Mouse (Mus musculus) hindbrain, embryonic 16.5 days (tissue): ENCODE results near the gene Sfta2. TPM values are rescaled to one million over a fixed set of nuclear protein-coding genes. Genes with fewer than 3 reads are reported as not detected.

Source experiments
- ATAC-seq: fragments of 200-750 bp; cut with Nextera tagmentation; 2 replicates; pipeline ENCODE4 v1.8.0; 2017; ENCODE audit warnings: moderate TSS enrichment, moderate library complexity
- H3K27ac ChIP-seq: fragments of 300-500 bp; sonication (generic); 2 replicates; pipeline ENCODE4 v1.5.1; 2014; ENCODE audit warnings: low read depth, mild to moderate bottlenecking, control low read depth, low read length, moderate library complexity
- H3K27me3 ChIP-seq: fragments of 300-500 bp; sonication (generic); replicated peaks from 2 replicates; pipeline ENCODE4 v1.6.1; 2014; ENCODE audit warnings: low read length; ENCODE audit not compliant: control insufficient read depth, insufficient read depth
- H3K36me3 ChIP-seq: fragments of 300-500 bp; sonication (generic); 2 replicates; pipeline ENCODE4 v1.6.1; 2014; ENCODE audit warnings: mild to moderate bottlenecking, low read length, moderate library complexity, mixed read lengths; ENCODE audit not compliant: control insufficient read depth, insufficient read depth
- H3K4me1 ChIP-seq: fragments of 300-500 bp; sonication (generic); 2 replicates; pipeline ENCODE4 v1.6.1; 2014; ENCODE audit warnings: low read depth, low read length; ENCODE audit not compliant: control insufficient read depth, insufficient read depth
- H3K4me2 ChIP-seq: fragments of 300-500 bp; sonication (generic); 2 replicates; pipeline ENCODE4 v1.6.1; 2014; ENCODE audit warnings: mild to moderate bottlenecking, low read length, control low read depth, moderate library complexity
- H3K4me3 ChIP-seq: fragments of 300-500 bp; sonication (generic); 2 replicates; pipeline ENCODE4 v1.5.1; 2014; ENCODE audit warnings: mild to moderate bottlenecking, low read length, control low read depth, moderate library complexity
- H3K9ac ChIP-seq: fragments of 300-500 bp; sonication (generic); 2 replicates; pipeline ENCODE4 v1.6.1; 2014; ENCODE audit warnings: low read depth, mild to moderate bottlenecking, control low read depth, low read length, moderate library complexity
- H3K9me3 ChIP-seq: fragments of 300-500 bp; sonication (generic); 2 replicates; pipeline ENCODE4 v1.6.1; 2014; ENCODE audit warnings: mild to moderate bottlenecking, low read length, moderate library complexity; ENCODE audit not compliant: control insufficient read depth
- WGBS: fragments of 180-500 bp; shearing (Covaris S2); extraction: QIAGEN DNeasy Blood & Tissue Kit; methylation state at CpG from one replicate; pipeline ENCODE4 v1.1.7; 2014; 5-methylcytosine and 5-hydroxymethylcytosine counted together
- polyA plus RNA-seq: library from polyadenylated mRNA; unstranded; fragments of >200 nt; fragmentation: Nextera tagmentation; extraction: Ambion mirVana; gene quantifications from 2 replicates; pipeline ENCODE4 v1.2.1, GENCODE M21; 2015

The Sfta2 gene
- polyA plus RNA-seq, 1 experiment from 2014 or later, result not detected

- Histone ChIP-seq H3K9ac (no peak within 1 kb of the TSS), H3K4me3 (no peak within 1 kb of the TSS), H3K9me3 (no peaks in the 10 kb centered on the region), H3K27ac (no peak within 1 kb of the TSS), H3K4me2 (no peak within 1 kb of the TSS), H3K4me1 (no peaks in the 10 kb centered on the region), H3K27me3 (no peaks in the 10 kb centered on the region), H3K36me3 (no peaks in the 10 kb centered on the region)
- ATAC-seq, result no peak
- WGBS, result 90% methylated on average over 7 of the region's 7 CpGs
These were observed 25.2 kb downstream of the Sfta2 start, which contains the start of gene Gm9573 for GRCm38 (mm10) chr17:35626537-35626936. Gene Gm9573, minus strand, starts transcription at chr17:35626637.

- peak; percentile 65; the same call in 1 of the 2 replicates for ATAC-seq
- Histone ChIP-seq H3K9ac (no peak overlapping the region), H3K9me3 (no peaks in the 10 kb centered on the region), H3K4me2 (no peak overlapping the region), H3K4me3 (no peak overlapping the region), H3K27me3 (no peaks in the 10 kb centered on the region), H3K4me1 (no peaks in the 10 kb centered on the region), H3K36me3 (no peaks in the 10 kb centered on the region), H3K27ac (no peak overlapping the region)
- WGBS, result 6% methylated on average over 1 of the region's 1 CpGs
These were observed 32.6 kb downstream of the Sfta2 start for GRCm38 (mm10) chr17:35633992-35634391.

GRCm38 (mm10) chr17:35635202-35635601 lies 33.9 kb downstream of the Sfta2 start:
- no peaks in the 10 kb centered on the region for H3K36me3 ChIP-seq
- H3K9ac ChIP-seq, result no peak overlapping the region
- no peak overlapping the region for H3K27ac ChIP-seq
- H3K4me3 ChIP-seq, result no peak overlapping the region
- ATAC-seq, result no peak
- no peak overlapping the region for H3K4me2 ChIP-seq
- H3K4me1 ChIP-seq, result no peaks in the 10 kb centered on the region
- no peaks in the 10 kb centered on the region for H3K9me3 ChIP-seq
- H3K27me3 ChIP-seq, result no peaks in the 10 kb centered on the region
- WGBS, result 86% methylated on average over 3 of the region's 3 CpGs

- ATAC-seq, result peak; percentile 82
- no peak overlapping the region for H3K27ac ChIP-seq
- peak overlapping the region; percentile 72 for H3K4me2 ChIP-seq
- no peaks in the 10 kb centered on the region for H3K27me3 ChIP-seq
- H3K4me3 ChIP-seq, result peak overlapping the region; percentile 44
- no peaks in the 10 kb centered on the region for H3K4me1 ChIP-seq
- H3K9me3 ChIP-seq, result no peaks in the 10 kb centered on the region
- H3K9ac ChIP-seq, result peak overlapping the region; percentile 55
- no peaks in the 10 kb centered on the region for H3K36me3 ChIP-seq
- 2% methylated on average over 15 of the region's 15 CpGs for WGBS
These were observed 34.4 kb downstream of the Sfta2 start for GRCm38 (mm10) chr17:35635699-35636111.

- no peaks in the 10 kb centered on the region for H3K27me3 ChIP-seq
- H3K4me3 ChIP-seq, result no peak overlapping the region
- WGBS, result 35% methylated on average over 5 of the region's 5 CpGs
These were observed 35.0 kb downstream of the Sfta2 start for GRCm38 (mm10) chr17:35636363-35636762.

GRCm38 (mm10) chr17:35638475-35639190 lies 37.3 kb downstream of the Sfta2 start:
- Histone ChIP-seq H3K4me2 (peak overlapping the region; percentile 45), H3K9me3 (no peaks in the 10 kb centered on the region), H3K27me3 (no peaks in the 10 kb centered on the region), H3K4me3 (no peak overlapping the region), H3K4me1 (no peaks in the 10 kb centered on the region), H3K9ac (no peak overlapping the region), H3K27ac (no peak overlapping the region), H3K36me3 (no peaks in the 10 kb centered on the region)
- ATAC-seq, result peak; percentile 82
- WGBS, result 24% methylated on average over 14 of the region's 14 CpGs

More at GRCm38 (mm10) chr17:35636363-35636762, 35.0 kb downstream of the Sfta2 start:
- H3K36me3 ChIP-seq, result no peaks in the 10 kb centered on the region
- no peak for ATAC-seq
- H3K27ac ChIP-seq, result no peak overlapping the region
- H3K9ac ChIP-seq, result no peak overlapping the region
- H3K9me3 ChIP-seq, result no peaks in the 10 kb centered on the region
- peak overlapping the region; percentile 72; the same call in 1 of the 2 replicates for H3K4me2 ChIP-seq
- H3K4me1 ChIP-seq, result no peaks in the 10 kb centered on the region

GRCm38 (mm10) chr17:35639352-35639751 lies 38.0 kb downstream of the Sfta2 start:
- H3K9ac ChIP-seq, result no peak overlapping the region
- peak overlapping the region; percentile 45 for H3K4me2 ChIP-seq
- no peaks in the 10 kb centered on the region for H3K4me1 ChIP-seq
- H3K4me3 ChIP-seq, result no peak overlapping the region
- H3K9me3 ChIP-seq, result no peaks in the 10 kb centered on the region
- no peak overlapping the region for H3K27ac ChIP-seq
- no peaks in the 10 kb centered on the region for H3K27me3 ChIP-seq
- WGBS, result 80% methylated on average over 6 of the region's 6 CpGs
- ATAC-seq, result no peak
- H3K36me3 ChIP-seq, result no peaks in the 10 kb centered on the region

- Histone ChIP-seq H3K36me3 (no peaks in the 10 kb centered on the region), H3K9me3 (no peaks in the 10 kb centered on the region), H3K4me3 (no peak within 1 kb of the TSS), H3K4me2 (no peak within 1 kb of the TSS), H3K27ac (no peak within 1 kb of the TSS), H3K4me1 (no peaks in the 10 kb centered on the region), H3K27me3 (no peaks in the 10 kb centered on the region), H3K9ac (no peak within 1 kb of the TSS)
- 76% methylated on average over 13 of the region's 13 CpGs for WGBS
- ATAC-seq, result no peak
These were observed 42.4 kb downstream of the Sfta2 start, which contains the start of gene Mucl3 for GRCm38 (mm10) chr17:35643609-35644236. Gene Mucl3, minus strand, starts transcription at chr17:35643695.

GRCm38 (mm10) chr17:35649429-35649828 lies 48.1 kb downstream of the Sfta2 start:
- no peaks in the 10 kb centered on the region for H3K9me3 ChIP-seq
- H3K27ac ChIP-seq, result no peak overlapping the region
- no peaks in the 10 kb centered on the region for H3K4me1 ChIP-seq
- WGBS, result 71% methylated on average over 2 of the region's 2 CpGs
- no peaks in the 10 kb centered on the region for H3K36me3 ChIP-seq
- no peak overlapping the region for H3K9ac ChIP-seq
- no peaks in the 10 kb centered on the region for H3K27me3 ChIP-seq
- no peak overlapping the region for H3K4me2 ChIP-seq
- ATAC-seq, result no peak
- H3K4me3 ChIP-seq, result no peak overlapping the region
